Mouse (Mus musculus) CD4-positive, CD25-positive, alpha-beta regulatory T cell (primary cell): ENCODE measurements around the gene Vcan. TPM values are rescaled to one million over a fixed set of nuclear protein-coding genes. Genes with fewer than 3 reads are reported as not detected.

Source experiments
- polyA plus RNA-seq: library from polyadenylated mRNA; unstranded; fragments of 100-300 nt; shearing (Covaris generic); gene quantifications from one replicate; pipeline ENCODE4 v1.2.1, GENCODE M21; 2017

Gene Vcan
- 0.11 TPM for polyA plus RNA-seq

GRCm38 (mm10) chr13:89741766-89742685 is at the start of gene Vcan:
Gene Vcan (minus strand): TSS chr13:89742509.

Other genes starting within 250 kb of the Vcan start
- 0.05 TPM for gene Hapln1, start 202.7 kb downstream of the Vcan start, polyA plus RNA-seq